8 mouse cellular contexts compared by ENCODE assay signal in the genomic region with DNA sequence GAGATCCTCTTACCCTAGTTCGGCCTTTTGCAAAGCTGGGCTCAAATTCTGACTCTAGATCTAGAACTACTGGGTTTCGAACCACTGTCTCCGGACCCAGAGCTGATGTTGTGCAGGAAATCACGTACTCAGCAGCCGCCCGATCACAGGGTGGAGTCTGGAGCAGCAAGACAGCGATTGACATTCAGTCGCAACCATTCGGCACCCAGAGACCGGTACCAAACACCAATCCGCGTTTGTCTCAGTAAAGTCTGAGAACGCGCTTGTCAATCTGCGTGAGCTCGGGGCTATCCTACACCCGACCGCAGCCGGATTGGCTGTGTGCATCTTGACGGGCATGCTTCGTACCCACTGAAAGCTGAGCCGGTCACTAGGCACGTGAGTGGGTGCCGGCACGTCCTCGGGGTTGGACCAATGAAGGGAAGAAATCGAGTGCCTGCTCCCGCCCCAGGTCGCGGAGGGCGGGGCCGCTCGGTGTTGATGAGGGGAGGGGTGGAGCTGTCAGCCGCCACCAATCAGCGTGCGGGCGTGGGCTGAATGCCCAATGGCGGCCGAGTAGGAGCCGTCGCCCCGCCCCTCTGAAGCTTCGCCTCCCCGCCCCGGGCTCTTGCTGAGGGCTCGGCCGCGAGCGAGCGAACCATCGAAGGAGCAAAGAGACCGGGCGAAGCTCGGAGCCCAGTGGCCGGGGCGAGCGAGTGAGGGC. TPM values are rescaled to one million over a fixed set of nuclear protein-coding genes. Genes with fewer than 3 reads are reported as not detected.
A peak's percentile ranks its signal among the peaks of the same experiment; 100 is the strongest.
DNase-seq lines count a peak whose midpoint lies in the region; ATAC-seq and TF ChIP-seq lines count a peak whose summit lies in the region.

Gene Kdm4b (plus strand): TSS at position 613 of the 703 bp plus-strand sequence.

- peak within 1 kb of the TSS; percentile 94 for H3K9ac ChIP-seq in ES-E14 (ENCODE audit: insufficient read depth, low read depth, low read length, poor library complexity, severe bottlenecking)
- H3K9ac ChIP-seq in forebrain, embryonic 15.5 days (replicated peaks): peak within 1 kb of the TSS; percentile 95

- no peak for TF ChIP-seq CTCF in lung, adult 2 months (IDR thresholded peaks at IDR 0.05; ENCODE audit: insufficient read depth, low read length)

- H3K27ac ChIP-seq in ES-E14 (ENCODE audit: insufficient read depth, low read depth, low read length, poor library complexity, severe bottlenecking): peak within 1 kb of the TSS; percentile 62
- peak within 1 kb of the TSS; percentile 97 for H3K27ac ChIP-seq in forebrain, embryonic 15.5 days (replicated peaks)

- peak within 1 kb of the TSS; percentile 68 to 94 for H3K4me3 ChIP-seq in ES-E14 (ENCODE audit: insufficient read depth in 1 of 2, low read depth in 1 of 2, low read length in 2 of 2, poor library complexity in 1 of 2, severe bottlenecking in 1 of 2)
- H3K4me3 ChIP-seq in forebrain, embryonic 15.5 days: peak within 1 kb of the TSS; percentile 98
- H3K4me3 ChIP-seq in lung, adult 2 months (replicated peaks; ENCODE audit: extremely low read depth, low read depth, low read length): peak within 1 kb of the TSS; percentile 71

- WGBS in forebrain, embryonic 15.5 days: under 1% methylated on average over 56 of the region's 57 CpGs
- WGBS in lung, adult 2 months: 1% methylated on average over 57 of the region's 57 CpGs

- peaks cover 22% of the 10 kb centered on the region for H3K36me3 ChIP-seq in ES-E14 (ENCODE audit: control insufficient read depth, insufficient read depth, low read length, poor library complexity, severe bottlenecking)
- 0 out of 2 replicates have a peak, but pooled peaks cover 6% of the 10 kb centered on the region for H3K36me3 ChIP-seq in forebrain, embryonic 15.5 days

- in situ Hi-C loops in ES-E14 (cut with MboI; ENCODE audit: low sequenced_read_pairs in 2 of 2, unreplicated experiment in 2 of 2): no loop called here

- intact Hi-C loops in heart, postnatal 25 days (cut with DNase I): no loop called here

- H3K27me3 ChIP-seq in forebrain, embryonic 15.5 days: no peaks in the 10 kb centered on the region

- H3K4me2 ChIP-seq in forebrain, embryonic 15.5 days (replicated peaks): peak within 1 kb of the TSS; percentile 87

- DNase-seq in ES-E14 (ENCODE audit: low read depth, low spot score): peak; percentile 98
- DNase-seq in cerebellum, adult 11-12 months: peak; percentile 100
- peak; percentile 100 for DNase-seq in heart, postnatal 25 days (ENCODE audit: low spot score)
- peak; percentile 99 to 100 for DNase-seq in layer of hippocampus, adult 18-20 months (ENCODE audit: low spot score in 2 of 2)
- DNase-seq in lung, adult 2 months: peak; percentile 98
- DNase-seq in thymus, adult 18-20 months: peak; percentile 99

- peak; percentile 70; the same call in 1 of the 2 replicates for TF ChIP-seq POLR2A in lung, adult 2 months (IDR thresholded peaks at IDR 0.05; ENCODE audit: borderline replicate concordance, extremely low read depth, low read depth, low read length)

- peak; percentile 100 for ATAC-seq in forebrain, embryonic 15.5 days (replicated peaks)
- ATAC-seq in neutrophil, adult 5-6 weeks (ENCODE audit: extremely low read depth, insufficient number of reproducible peaks, low FRiP score, poor library complexity, severe bottlenecking): peak; percentile 93

- peaks cover 1 to 10% of the 10 kb centered on the region in 2 experiments; a peak in 2 of 4 replicates for H3K4me1 ChIP-seq in ES-E14 (ENCODE audit: control insufficient read depth in 2 of 2, insufficient read depth in 2 of 2, low read length in 2 of 2, poor library complexity in 1 of 2)
- peaks cover 37% of the 10 kb centered on the region for H3K4me1 ChIP-seq in forebrain, embryonic 15.5 days
- H3K4me1 ChIP-seq in lung, adult 2 months (ENCODE audit: control insufficient read depth, insufficient read depth, low read length): peaks cover 11% of the 10 kb centered on the region

- H3K9me3 ChIP-seq in ES-E14 (ENCODE audit: control insufficient read depth, insufficient read depth, low read depth, low read length): no peaks in the 10 kb centered on the region
- no peaks in the 10 kb centered on the region for H3K9me3 ChIP-seq in forebrain, embryonic 15.5 days

TF ChIP-seq in ES-E14, 5 proteins besides CTCF, POLR2A, EP300 and RAD21:
- TF ChIP-seq CHD2 (IDR thresholded peaks at IDR 0.05; ENCODE audit: low read depth, low read length) (peak; percentile 91), HCFC1 (IDR thresholded peaks at IDR 0.05; ENCODE audit: borderline replicate concordance, insufficient read depth, low read length) (no peak; the same call in 1 of the 2 replicates)

RNA-seq across cellular contexts. Expression of gene Kdm4b, which starts in this region (rescaled TPM):
- 21.1 and 43.7 TPM in 2 replicates for total RNA-seq in ES-E14 (2012; rRNA removed)
- polyA plus RNA-seq in forebrain, embryonic 15.5 days (2015; fragmentation: Nextera tagmentation; extraction: Ambion mirVana): 81.2 and 81.5 TPM in 2 replicates
- total RNA-seq in heart, postnatal 25 days (2021): 10 to 100 TPM; 37.9 to 38.1 TPM
- total RNA-seq in layer of hippocampus, adult 18-20 months (2021): 10 to 100 TPM; 77.3 to 83.1 TPM
- 39.9 and 46.1 TPM in 2 replicates for polyA plus RNA-seq in lung, adult 2 months (2012; rRNA removed)
- total RNA-seq in neutrophil, adult 5-6 weeks (2017): 27.2 and 29.6 TPM in 2 replicates

Comparison
In these comparisons a context has a peak if more than half of its experiments do, and no peak if none do; other contexts are left out.
1. Peak in every context shown above with its lines: DNase-seq, ATAC-seq, H3K4me3 ChIP-seq and H3K27ac ChIP-seq.